Comparison of ENCODE assay signal across 11 mouse cellular contexts in genomic region chr11:52268104-52268835, GRCm38 (mm10). TPM values are rescaled to one million over a fixed set of nuclear protein-coding genes. Genes with fewer than 3 reads are reported as not detected.
DNase-seq lines count a peak whose midpoint lies in the region; ATAC-seq and TF ChIP-seq lines count a peak whose summit lies in the region.
"Had no signal": no experiment of that assay in that cellular context is flagged by ENCODE, and none has a peak within 500 bp of the region (broad histone marks: within the 10 kb centered on the region; RNA-seq: fewer than 3 reads in every experiment).

No protein-coding gene starts in this region.

- H3K27ac ChIP-seq in embryonic facial prominence, embryonic 12.5 days, result 0 out of 2 replicates have a peak overlapping the region, but pooled peaks have one; percentile 23
- H3K27ac ChIP-seq in liver, postnatal 0 days (ENCODE audit: low read depth), result peak overlapping the region; percentile 60; the same call in 1 of the 2 replicates
- H3K27ac ChIP-seq: midbrain, embryonic 12.5 days had no signal

- H3K4me1 ChIP-seq in embryonic facial prominence, embryonic 12.5 days, result peaks cover 44% of the 10 kb centered on the region
- H3K4me1 ChIP-seq in liver, postnatal 0 days (ENCODE audit: insufficient read depth), result peaks cover 13% of the 10 kb centered on the region

- no peak for ATAC-seq in embryonic facial prominence, embryonic 12.5 days (ENCODE audit: insufficient number of reproducible peaks, insufficient read depth, low FRiP score, low TSS enrichment)
- peak; percentile 54 for ATAC-seq in liver, postnatal 0 days

- DNase-seq in kidney, postnatal 4 days, result peak; percentile 34 to 46
- no peak for DNase-seq in kidney, postnatal 36 days
- no peak for DNase-seq in liver, postnatal 0 days
- DNase-seq in thymus, adult 18-20 months, result peak; percentile 76 to 87
- DNase-seq in cerebellum, adult 18-20 months, result no peak
- no peak for DNase-seq in testis, postnatal 14 days (ENCODE audit: low spot score)
- DNase-seq in layer of hippocampus, postnatal 25 days (ENCODE audit: extremely low spot score in 1 of 2, low spot score in 1 of 2), result no peak

- no peaks in the 10 kb centered on the region for H3K9me3 ChIP-seq in embryonic facial prominence, embryonic 12.5 days
- no peaks in the 10 kb centered on the region for H3K9me3 ChIP-seq in liver, postnatal 0 days (ENCODE audit: low read length)
- H3K9me3 ChIP-seq: midbrain, embryonic 12.5 days had no signal

- TF ChIP-seq EP300 in liver, postnatal 0 days (IDR thresholded peaks at IDR 0.05; ENCODE audit: low read depth), result no peak

- H3K4me2 ChIP-seq in embryonic facial prominence, embryonic 12.5 days (replicated peaks), result no peak overlapping the region
- no peak overlapping the region for H3K4me2 ChIP-seq in liver, postnatal 0 days (ENCODE audit: low read depth, low read length)
- H3K4me2 ChIP-seq: midbrain, embryonic 12.5 days had no signal

- H3K36me3 ChIP-seq in embryonic facial prominence, embryonic 12.5 days, result no peaks in the 10 kb centered on the region
- H3K36me3 ChIP-seq in liver, postnatal 0 days (replicated peaks; ENCODE audit: insufficient read depth, low read length), result no peaks in the 10 kb centered on the region
- H3K36me3 ChIP-seq: midbrain, embryonic 12.5 days had no signal

- WGBS in embryonic facial prominence, embryonic 12.5 days, result 55% methylated on average over 7 of the region's 7 CpGs
- WGBS in liver, postnatal 0 days (ENCODE audit: insufficient replicate concordance), result 38% methylated on average over 7 of the region's 7 CpGs

- TF ChIP-seq CTCF in liver, postnatal 0 days (IDR thresholded peaks at IDR 0.05; ENCODE audit: low read depth), result no peak

- no peak overlapping the region for H3K9ac ChIP-seq in embryonic facial prominence, embryonic 12.5 days
- H3K9ac ChIP-seq in liver, postnatal 0 days (replicated peaks), result no peak overlapping the region
- H3K9ac ChIP-seq: midbrain, embryonic 12.5 days had no signal

- H3K27me3 ChIP-seq in embryonic facial prominence, embryonic 12.5 days, result no peaks in the 10 kb centered on the region
- H3K27me3 ChIP-seq in liver, postnatal 0 days (ENCODE audit: insufficient read depth, low read length), result no peaks in the 10 kb centered on the region
- H3K27me3 ChIP-seq: midbrain, embryonic 12.5 days had no signal

- H3K4me3 ChIP-seq in embryonic facial prominence, embryonic 12.5 days, result no peak overlapping the region
- no peak overlapping the region for H3K4me3 ChIP-seq in liver, postnatal 0 days (ENCODE audit: low read depth, low read length)
- H3K4me3 ChIP-seq: midbrain, embryonic 12.5 days had no signal

RNA-seq across cellular contexts. Expression of gene Tcf7, which starts 14.5 kb away (rescaled TPM):
- polyA plus RNA-seq in embryonic facial prominence, embryonic 12.5 days (2016; fragmentation: Nextera tagmentation; extraction: Ambion mirVana), result 6.9 and 8.8 TPM in 2 replicates
- 1.4 and 1.5 TPM in 2 replicates for polyA plus RNA-seq in liver, postnatal 0 days (2015; fragmentation: Nextera tagmentation; extraction: Ambion mirVana)
- 1 to 10 TPM; 3.2 to 3.4 TPM for total RNA-seq in layer of hippocampus, postnatal 25 days (2021)

RNA-seq across cellular contexts. Expression of gene Skp1a, which starts 36.5 kb away (rescaled TPM):
- 937 and 939 TPM in 2 replicates for polyA plus RNA-seq in embryonic facial prominence, embryonic 12.5 days (2016; fragmentation: Nextera tagmentation; extraction: Ambion mirVana)
- 289 and 296 TPM in 2 replicates for polyA plus RNA-seq in liver, postnatal 0 days (2015; fragmentation: Nextera tagmentation; extraction: Ambion mirVana)
- total RNA-seq in layer of hippocampus, postnatal 25 days (2021), result 100 to 1,000 TPM; 448 to 507 TPM

RNA-seq across cellular contexts. Expression of gene Olfr1371, which starts 54.5 kb away (rescaled TPM):
- not detected in 2 replicates for polyA plus RNA-seq in embryonic facial prominence, embryonic 12.5 days (2016; fragmentation: Nextera tagmentation; extraction: Ambion mirVana)
- not detected in 2 replicates for polyA plus RNA-seq in liver, postnatal 0 days (2015; fragmentation: Nextera tagmentation; extraction: Ambion mirVana)
- total RNA-seq in layer of hippocampus, postnatal 25 days (2021), result not detected
- total RNA-seq: adrenal gland, postnatal 4 days; heart, postnatal 10 days had no signal
- polyA plus RNA-seq: midbrain, embryonic 12.5 days had no signal

Comparison
In these comparisons a context has a peak if more than half of its experiments do, and no peak if none do; other contexts are left out.
1. DNase-seq: peak in kidney, postnatal 4 days (2 of 2) and thymus, adult 18-20 months (2 of 2); none in kidney, postnatal 36 days (0 of 2), liver, postnatal 0 days (single experiment), cerebellum, adult 18-20 months (0 of 2), testis, postnatal 14 days (single experiment) and layer of hippocampus, postnatal 25 days (0 of 2).